Mouse (Mus musculus) forebrain, embryonic 14.5 days (tissue): Measurements from ENCODE around the gene Dyrk1a. TPM values are rescaled to one million over a fixed set of nuclear protein-coding genes. Genes with fewer than 3 reads are reported as not detected.

Experiments
- ATAC-seq: fragments of 200-750 bp; cut with Nextera tagmentation; 2 replicates; pipeline ENCODE4 v1.8.0; 2017; ENCODE audit warnings: mild to moderate bottlenecking, moderate library complexity
- DNase-seq: peaks from one replicate; pipeline ENCODE4 v3.0.0-alpha.2; 2015; ENCODE audit warnings: low spot score
- H3K27ac ChIP-seq: fragments of 300-500 bp; sonication (generic); 2 replicates; pipeline ENCODE4 v1.5.1; 2014; ENCODE audit warnings: low read depth, mild to moderate bottlenecking, control low read depth, low read length, moderate library complexity
- H3K27me3 ChIP-seq: fragments of 300-500 bp; sonication (generic); replicated peaks from 2 replicates; pipeline ENCODE4 v1.6.1; 2014; ENCODE audit warnings: low read length, control low read depth, mixed read lengths; ENCODE audit not compliant: control insufficient read depth, insufficient read depth
- H3K36me3 ChIP-seq: fragments of 300-500 bp; sonication (generic); 2 replicates; pipeline ENCODE4 v1.6.1; 2014; ENCODE audit warnings: low read length, control low read depth; ENCODE audit not compliant: control insufficient read depth, insufficient read depth
- H3K4me1 ChIP-seq: fragments of 300-500 bp; sonication (generic); 2 replicates; pipeline ENCODE4 v1.6.1; 2014; ENCODE audit warnings: antibody characterized with exemption, low read length, control low read depth; ENCODE audit not compliant: control insufficient read depth, insufficient read depth
- H3K4me2 ChIP-seq: fragments of 300-500 bp; sonication (generic); 2 replicates; pipeline ENCODE4 v1.6.1; 2014; ENCODE audit warnings: mild to moderate bottlenecking, control low read depth, low read length
- H3K4me3 ChIP-seq: fragments of 300-500 bp; sonication (generic); 2 replicates; pipeline ENCODE4 v1.5.1; 2014; ENCODE audit warnings: low read depth, low read length, control low read depth
- H3K9ac ChIP-seq: fragments of 300-500 bp; sonication (generic); 2 replicates; pipeline ENCODE4 v1.6.1; 2014; ENCODE audit warnings: mild to moderate bottlenecking, low read length, control low read depth, moderate library complexity
- H3K9me3 ChIP-seq: fragments of 300-500 bp; sonication (generic); replicated peaks from 2 replicates; pipeline ENCODE4 v1.6.1; 2016; ENCODE audit warnings: low read length, control low read depth, mixed read lengths; ENCODE audit not compliant: control insufficient read depth
- WGBS: fragments of 180-500 bp; shearing (Covaris S2); extraction: QIAGEN DNeasy Blood & Tissue Kit; methylation state at CpG from one replicate; pipeline ENCODE4 v1.1.7; 2014; 5-methylcytosine and 5-hydroxymethylcytosine counted together
- polyA plus RNA-seq: library from polyadenylated mRNA; unstranded; fragments of >200 nt; fragmentation: Nextera tagmentation; extraction: Ambion mirVana; gene quantifications from 2 replicates; pipeline ENCODE4 v1.2.1, GENCODE M21; 2014

Dyrk1a gene
- polyA plus RNA-seq, 1 experiment from 2014 or later: 15.6 TPM

DNA sequence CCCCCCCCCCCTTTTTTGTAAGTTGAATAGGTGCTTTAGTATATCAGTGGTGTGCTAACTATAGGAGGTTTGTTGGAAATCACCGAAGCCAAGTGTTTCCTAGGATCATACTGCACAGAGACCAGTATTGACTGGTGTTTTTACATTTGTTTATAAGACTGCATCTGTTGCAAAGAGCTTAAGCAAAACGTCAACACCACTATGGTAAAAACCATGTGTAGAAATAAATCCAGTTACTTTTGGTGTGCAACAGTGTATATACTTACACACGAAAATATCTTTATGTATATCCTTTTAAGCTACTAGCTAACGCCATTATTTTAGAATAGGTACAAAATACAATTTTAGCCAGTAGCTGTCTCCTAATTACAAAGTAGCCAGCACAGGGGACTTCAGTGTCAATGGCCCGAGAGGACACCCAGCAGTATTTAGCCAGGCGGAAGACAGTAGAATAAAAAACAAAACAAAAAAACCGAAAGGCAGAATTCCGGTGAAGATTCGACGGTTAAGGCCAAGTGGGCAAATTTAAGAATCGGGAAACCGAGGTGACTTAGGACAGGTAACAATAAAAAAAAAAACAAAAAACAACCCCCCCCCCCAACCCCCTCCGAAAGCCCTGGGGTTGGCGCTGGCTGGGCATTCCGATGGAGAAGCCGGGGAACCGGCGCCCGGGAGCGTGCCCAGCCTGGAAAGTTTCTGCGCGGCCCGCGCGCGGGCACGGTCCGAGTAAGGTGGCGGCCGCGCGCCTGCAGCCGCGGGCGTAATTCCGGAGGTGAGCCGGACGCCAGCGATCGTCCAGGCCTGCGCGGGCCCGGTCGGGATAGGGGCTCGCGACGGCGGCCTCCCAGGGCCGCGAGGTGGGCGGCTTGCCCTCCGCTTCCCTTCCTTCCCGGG, 1.2 kb upstream of the Dyrk1a start:
- H3K36me3 ChIP-seq: no peaks in the 10 kb centered on the region
- no peaks in the 10 kb centered on the region for H3K9me3 ChIP-seq
- ATAC-seq (peak; percentile 70), DNase-seq (peak; percentile 7)
- H3K27me3 ChIP-seq: no peaks in the 10 kb centered on the region
- peak overlapping the region; percentile 100 for H3K4me3 ChIP-seq
- peak overlapping the region; percentile 99 for H3K9ac ChIP-seq
- H3K27ac ChIP-seq: peak overlapping the region; percentile 97
- whole genome bisulfite sequencing: 2% methylated on average over 51 of the region's 53 CpGs
- H3K4me1 ChIP-seq: peaks cover 17% of the 10 kb centered on the region
- peak overlapping the region; percentile 60 for H3K4me2 ChIP-seq

- H3K27ac ChIP-seq: peak overlapping the region; percentile 100
- 0% methylated on average over 28 of the region's 88 CpGs for WGBS
- DNase-seq: peak; percentile 42
- peak overlapping the region; percentile 100 for H3K4me3 ChIP-seq
- no peaks in the 10 kb centered on the region for H3K9me3 ChIP-seq
- H3K4me2 ChIP-seq: peak overlapping the region; percentile 64
- peak; percentile 11; the same call in 1 of the 2 replicates for ATAC-seq
- no peaks in the 10 kb centered on the region for H3K27me3 ChIP-seq
- H3K4me1 ChIP-seq: peaks cover 21% of the 10 kb centered on the region
- peak overlapping the region; percentile 99 for H3K9ac ChIP-seq
- H3K36me3 ChIP-seq: no peaks in the 10 kb centered on the region
Measured at GRCm38 (mm10) chr16:94570361-94571041, 691 bp downstream of the Dyrk1a start.

DNA sequence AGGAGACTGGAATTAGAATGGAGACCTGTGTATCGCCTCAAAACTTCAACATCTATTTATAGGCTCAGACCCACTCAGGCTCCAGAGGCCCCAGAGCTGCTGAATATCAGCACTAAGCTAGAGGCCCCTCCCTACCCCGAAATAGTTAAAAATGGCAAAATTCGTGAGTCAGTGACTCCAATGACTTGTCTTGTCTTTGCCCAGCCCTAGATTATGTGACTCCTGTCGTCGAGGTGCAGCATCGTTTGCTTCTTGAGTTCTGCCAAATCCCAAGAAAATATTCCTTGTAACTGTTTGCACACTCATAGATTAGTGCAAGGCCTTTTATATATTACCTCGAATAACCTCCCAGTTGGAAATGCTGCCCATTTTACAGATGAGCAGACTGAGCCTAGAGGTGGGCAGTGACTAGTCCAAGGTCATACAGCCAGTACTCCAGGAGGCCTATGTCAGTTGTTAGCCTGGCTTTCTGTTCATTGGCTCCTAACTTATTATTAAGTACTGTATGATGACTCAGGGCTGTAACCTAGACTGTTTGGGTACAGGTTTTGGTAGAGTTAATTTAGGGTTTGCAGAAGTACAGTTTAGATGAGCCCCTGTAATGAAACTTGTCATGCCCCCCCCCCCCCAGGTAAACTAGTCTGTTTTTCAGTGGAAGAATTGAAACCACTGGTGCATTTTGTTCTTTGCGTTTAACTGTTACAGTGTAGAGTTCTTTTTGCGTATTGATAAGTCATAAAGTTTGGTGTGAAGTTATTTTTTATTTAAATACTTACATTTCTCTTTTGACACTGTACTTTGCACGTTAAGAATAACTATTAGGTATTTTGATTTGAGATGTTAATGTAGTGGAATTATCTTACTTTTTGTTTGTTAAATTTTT, 1.5 kb downstream of the Dyrk1a start:
- Histone ChIP-seq H3K27ac (peak overlapping the region; percentile 100), H3K27me3 (no peaks in the 10 kb centered on the region), H3K9me3 (no peaks in the 10 kb centered on the region), H3K36me3 (no peaks in the 10 kb centered on the region), H3K9ac (peak overlapping the region; percentile 99), H3K4me2 (peak overlapping the region; percentile 64), H3K4me1 (peaks cover 21% of the 10 kb centered on the region), H3K4me3 (peak overlapping the region; percentile 100)
- 29% methylated on average over 10 of the region's 10 CpGs for WGBS
- peak; percentile 20 for DNase-seq
- ATAC-seq: no peak

GRCm38 (mm10) chr16:94572422-94572821, 2.6 kb downstream of the Dyrk1a start:
- no peak for ATAC-seq
- Histone ChIP-seq H3K4me1 (peaks cover 21% of the 10 kb centered on the region), H3K4me3 (no peak overlapping the region; the same call in 1 of the 2 replicates), H3K9ac (no peak overlapping the region), H3K9me3 (no peaks in the 10 kb centered on the region), H3K27ac (no peak overlapping the region), H3K4me2 (peak overlapping the region; percentile 64), H3K36me3 (no peaks in the 10 kb centered on the region), H3K27me3 (no peaks in the 10 kb centered on the region)
- DNase-seq: no peak
- 32% methylated on average over 2 of the region's 2 CpGs for WGBS

- Histone ChIP-seq H3K4me3 (no peak overlapping the region), H3K4me2 (no peak overlapping the region), H3K27ac (no peak overlapping the region), H3K36me3 (no peaks in the 10 kb centered on the region), H3K4me1 (peaks cover 21% of the 10 kb centered on the region), H3K27me3 (no peaks in the 10 kb centered on the region), H3K9ac (no peak overlapping the region), H3K9me3 (no peaks in the 10 kb centered on the region)
- no peak for DNase-seq
- WGBS: 83% methylated on average over 3 of the region's 3 CpGs
- no peak for ATAC-seq
Measured at GRCm38 (mm10) chr16:94574025-94574717, 4.4 kb downstream of the Dyrk1a start.

- H3K9ac ChIP-seq: no peak overlapping the region
- no peak overlapping the region for H3K4me2 ChIP-seq
- DNase-seq: no peak
- H3K27me3 ChIP-seq: no peaks in the 10 kb centered on the region
- peaks cover 21% of the 10 kb centered on the region for H3K4me1 ChIP-seq
- H3K4me3 ChIP-seq: no peak overlapping the region
- ATAC-seq: no peak
- H3K9me3 ChIP-seq: no peaks in the 10 kb centered on the region
- no peaks in the 10 kb centered on the region for H3K36me3 ChIP-seq
- no peak overlapping the region for H3K27ac ChIP-seq
Measured at GRCm38 (mm10) chr16:94574718-94575094, 4.9 kb downstream of the Dyrk1a start.

- no peaks in the 10 kb centered on the region for H3K36me3 ChIP-seq
- no peak overlapping the region for H3K4me3 ChIP-seq
- DNase-seq: no peak
- H3K9me3 ChIP-seq: no peaks in the 10 kb centered on the region
- WGBS: 85% methylated on average over 5 of the region's 5 CpGs
- peaks cover 21% of the 10 kb centered on the region for H3K4me1 ChIP-seq
- no peak overlapping the region for H3K4me2 ChIP-seq
- H3K27ac ChIP-seq: no peak overlapping the region
- no peaks in the 10 kb centered on the region for H3K27me3 ChIP-seq
- no peak for ATAC-seq
- H3K9ac ChIP-seq: no peak overlapping the region
Measured at GRCm38 (mm10) chr16:94575757-94576156, 5.9 kb downstream of the Dyrk1a start.

DNA sequence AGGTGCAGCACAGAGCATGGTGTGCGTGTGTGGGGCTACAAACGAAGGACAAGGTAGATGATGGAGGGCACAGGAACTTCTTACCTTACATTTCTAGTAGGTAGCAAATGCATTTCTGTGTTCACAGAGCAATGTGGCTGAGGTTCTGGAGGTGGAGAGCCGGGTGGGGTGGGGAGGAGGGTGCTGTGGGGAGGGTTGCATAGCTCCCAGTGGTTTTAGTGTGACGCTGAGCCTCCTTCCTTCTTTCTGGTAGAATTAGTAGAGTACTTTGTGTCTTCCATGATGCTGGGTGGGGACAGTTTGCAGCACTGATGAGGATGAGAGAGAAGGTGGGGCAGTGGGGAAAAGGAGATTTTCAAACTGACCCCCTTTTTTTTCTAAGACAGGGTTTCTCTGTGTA, 9.5 kb downstream of the Dyrk1a start:
- H3K9ac ChIP-seq: no peak overlapping the region
- no peaks in the 10 kb centered on the region for H3K9me3 ChIP-seq
- H3K27me3 ChIP-seq: no peaks in the 10 kb centered on the region
- no peaks in the 10 kb centered on the region for H3K36me3 ChIP-seq
- peaks cover 2% of the 10 kb centered on the region; the same call in 1 of the 2 replicates for H3K4me1 ChIP-seq
- DNase-seq (no peak), ATAC-seq (no peak)
- H3K4me2 ChIP-seq: no peak overlapping the region
- no peak overlapping the region for H3K27ac ChIP-seq
- WGBS: 91% methylated on average over 4 of the region's 4 CpGs
- H3K4me3 ChIP-seq: no peak overlapping the region
